Mouse (Mus musculus) cortical plate, adult 2 months (tissue): Measurements from ENCODE around the gene Sft2d1. TPM values are rescaled to one million over a fixed set of nuclear protein-coding genes. Genes with fewer than 3 reads are reported as not detected.

ENCODE experiments used
- H3K27ac ChIP-seq: fragments of 200-500 bp; 2 replicates; pipeline ENCODE4 v1.5.1; 2012; ENCODE audit warnings: low read length, control low read depth, inconsistent platforms; ENCODE audit not compliant: insufficient read depth
- H3K4me1 ChIP-seq: fragments of 200-500 bp; 2 replicates; pipeline ENCODE4 v1.6.1; 2011; ENCODE audit warnings: low read length; ENCODE audit not compliant: control insufficient read depth, insufficient read depth
- H3K4me3 ChIP-seq: fragments of 200-500 bp; 2 replicates; pipeline ENCODE4 v1.5.1; 2011; ENCODE audit warnings: mild to moderate bottlenecking, low read length, control low read depth; ENCODE audit not compliant: insufficient read depth
- CTCF ChIP-seq: fragments of 200-500 bp; IDR thresholded peaks from 2 replicates; pipeline ENCODE4 v1.5.1; 2011; ENCODE audit warnings: mild to moderate bottlenecking, control low read depth, low read length; ENCODE audit not compliant: insufficient read depth; ENCODE audit errors: extremely low read depth
- POLR2A ChIP-seq: fragments of 200-500 bp; IDR thresholded peaks from 2 replicates; pipeline ENCODE4 v1.6.1; 2011; ENCODE audit warnings: mild to moderate bottlenecking, low read length, control low read depth; ENCODE audit not compliant: insufficient read depth; ENCODE audit errors: extremely low read depth
- polyA plus RNA-seq: library from polyadenylated mRNA; depleted of rRNA; stranded (reverse); fragments of >200 nt; gene quantifications from 2 replicates; pipeline ENCODE4 v1.2.3, GENCODE M21; 2012; rRNA removed

Sft2d1 gene
- polyA plus RNA-seq, 1 experiment: 124 TPM

DNA sequence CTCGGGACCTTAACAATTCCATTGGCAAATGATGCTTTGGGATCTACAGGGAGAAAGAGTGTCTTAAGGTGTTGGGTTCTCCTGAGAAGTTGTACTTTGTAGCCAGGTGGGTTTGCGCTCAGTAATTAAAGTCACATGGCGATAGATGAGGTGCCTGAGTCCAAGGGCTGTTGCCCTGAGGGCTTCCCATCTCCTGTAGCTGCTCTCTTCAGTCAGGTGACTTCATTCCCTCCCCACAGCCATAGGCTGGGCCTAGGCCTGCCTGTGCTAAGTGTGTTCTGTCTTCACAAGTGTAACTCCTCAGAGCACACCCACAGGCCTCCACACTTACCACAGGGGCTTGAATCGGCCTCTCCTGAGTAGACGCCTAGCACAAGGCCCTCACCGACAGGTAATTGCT is 46.6 kb downstream of the Sft2d1 start:
- no peak for TF ChIP-seq POLR2A
- TF ChIP-seq CTCF: no peak
- no peak overlapping the region for H3K4me3 ChIP-seq
- no peaks in the 10 kb centered on the region for H3K4me1 ChIP-seq
- H3K27ac ChIP-seq: no peak overlapping the region

DNA sequence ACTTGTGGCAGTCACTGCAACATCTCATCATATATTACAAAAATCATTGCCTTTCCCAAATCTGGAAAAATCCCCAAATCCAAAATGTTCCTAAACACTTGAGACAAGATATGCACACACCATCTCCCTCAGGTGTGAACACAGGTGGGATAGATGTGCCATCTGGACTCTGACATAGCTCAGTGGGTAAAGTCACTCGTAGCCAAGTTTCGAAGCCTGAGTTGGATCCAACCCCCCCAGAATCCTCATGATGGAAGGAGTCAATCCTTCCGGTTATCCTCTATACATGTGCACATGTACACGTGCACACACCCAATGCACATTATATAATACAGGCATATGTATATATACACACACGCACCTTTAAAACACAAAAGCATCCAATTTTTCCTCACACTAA is 50.0 kb downstream of the Sft2d1 start:
- no peak for TF ChIP-seq CTCF
- TF ChIP-seq POLR2A: no peak
- H3K4me3 ChIP-seq: no peak overlapping the region
- no peak overlapping the region for H3K27ac ChIP-seq
- no peaks in the 10 kb centered on the region for H3K4me1 ChIP-seq

DNA sequence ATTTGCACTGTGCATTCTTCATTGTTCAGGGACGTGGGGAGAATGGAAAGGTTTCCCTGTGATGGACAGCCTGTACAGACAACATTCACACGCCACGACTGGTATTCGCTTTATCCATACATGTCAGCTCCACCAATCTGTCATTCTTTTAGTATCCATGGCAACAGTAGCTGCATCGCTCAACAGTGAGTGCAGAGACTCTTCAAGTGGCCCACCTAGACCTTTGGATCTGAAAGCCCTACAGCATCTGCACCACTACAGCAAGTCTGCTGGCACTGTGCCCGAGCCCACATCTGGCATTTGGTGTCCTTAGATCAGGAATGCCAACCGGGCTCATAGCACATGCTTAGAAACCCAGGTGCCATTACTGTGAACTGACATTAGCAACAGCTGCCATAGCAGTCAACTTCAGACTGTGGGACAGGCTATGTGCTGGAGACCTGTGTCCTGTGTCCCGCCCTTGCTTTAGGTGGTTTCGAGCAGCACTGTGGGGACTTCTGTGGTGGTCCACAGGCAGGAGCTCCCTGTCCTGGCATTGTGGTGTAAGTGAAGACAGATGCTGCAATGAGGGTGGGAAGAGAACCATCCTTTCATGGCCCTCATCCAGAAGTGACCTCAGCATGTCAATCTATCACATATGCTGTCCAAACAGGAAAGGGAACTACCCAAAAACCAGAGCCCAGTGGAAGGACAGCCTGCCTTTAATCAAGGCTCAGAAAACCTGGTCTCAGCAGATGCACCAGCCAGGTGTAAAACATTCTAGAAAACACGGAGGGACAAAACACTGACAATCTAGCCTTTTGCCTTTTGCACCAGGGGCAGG is 50.6 kb downstream of the Sft2d1 start:
- Histone ChIP-seq H3K27ac (no peak overlapping the region), H3K4me1 (no peaks in the 10 kb centered on the region), H3K4me3 (no peak overlapping the region)
- TF ChIP-seq POLR2A (no peak), CTCF (no peak)

DNA sequence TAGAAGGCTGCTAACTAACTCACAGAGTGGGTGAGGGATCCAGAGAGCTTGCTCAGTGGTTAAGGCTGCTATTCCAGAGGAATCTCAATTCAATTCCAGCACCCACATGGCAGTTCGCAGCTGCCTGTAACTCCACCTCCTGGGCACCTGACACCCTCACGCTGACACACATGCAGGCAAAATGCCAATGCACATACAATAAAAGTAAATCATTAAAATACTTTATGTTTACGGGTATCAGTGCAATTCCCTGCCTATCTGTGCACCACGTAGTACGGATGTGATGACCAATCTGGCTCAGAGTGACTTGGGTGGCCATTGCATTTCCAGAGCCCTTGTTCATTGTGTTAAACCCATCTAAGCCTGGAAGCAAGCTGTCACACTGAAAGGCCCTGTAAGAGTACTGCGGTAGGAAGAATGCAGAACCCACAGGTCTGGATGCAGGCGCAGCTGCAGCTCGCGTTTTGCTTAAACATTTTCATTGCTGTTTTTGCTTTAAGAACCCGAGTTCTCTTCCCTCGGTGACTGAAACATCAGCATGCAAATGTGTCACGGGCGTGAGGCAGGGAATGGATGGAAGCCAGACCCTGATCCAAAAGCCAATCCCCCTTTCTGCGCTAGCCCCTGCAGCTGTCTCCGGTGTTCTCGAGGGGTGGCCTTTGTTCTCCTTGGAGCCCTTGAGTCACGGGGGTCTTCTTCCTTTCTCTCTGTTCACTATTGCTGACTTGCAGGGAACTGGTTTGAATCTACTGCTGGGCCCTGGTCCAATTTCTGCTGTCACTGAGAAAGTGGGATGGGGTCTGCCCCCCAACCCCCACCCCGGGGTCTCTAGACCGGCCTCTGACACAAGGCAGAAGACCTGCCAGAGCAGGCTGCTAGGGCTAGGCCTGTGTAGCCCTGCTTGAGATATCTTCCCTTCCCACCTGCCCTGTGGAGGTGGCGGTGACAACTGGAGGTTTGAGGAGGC is 56.9 kb downstream of the Sft2d1 start:
- Histone ChIP-seq H3K4me1 (peaks cover 11% of the 10 kb centered on the region), H3K4me3 (no peak overlapping the region), H3K27ac (peak overlapping the region; percentile 89)
- TF ChIP-seq CTCF (no peak), POLR2A (no peak)

DNA sequence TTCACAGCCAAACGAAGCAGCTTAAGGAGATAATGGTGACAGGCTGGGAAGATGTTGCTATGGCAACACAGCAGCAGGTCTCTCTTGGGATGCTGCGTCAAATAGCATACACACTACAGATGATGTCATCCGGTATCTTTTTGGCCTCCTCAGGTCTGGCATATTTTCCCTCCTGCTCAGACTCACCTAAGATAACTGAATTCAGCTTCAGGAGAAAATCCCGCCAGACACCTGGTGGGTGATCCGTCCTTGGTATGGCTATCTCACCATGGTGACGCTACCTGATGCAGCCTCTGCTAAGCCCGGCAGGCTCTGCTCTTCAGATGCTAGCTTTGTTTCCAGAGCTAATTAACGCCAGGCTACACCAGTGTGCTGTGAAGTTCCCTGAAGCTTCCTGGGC is 57.7 kb downstream of the Sft2d1 start:
- H3K4me1 ChIP-seq: peaks cover 11% of the 10 kb centered on the region
- H3K27ac ChIP-seq: peak overlapping the region; percentile 58
- no peak overlapping the region for H3K4me3 ChIP-seq
- no peak for TF ChIP-seq POLR2A
- TF ChIP-seq CTCF: no peak

DNA sequence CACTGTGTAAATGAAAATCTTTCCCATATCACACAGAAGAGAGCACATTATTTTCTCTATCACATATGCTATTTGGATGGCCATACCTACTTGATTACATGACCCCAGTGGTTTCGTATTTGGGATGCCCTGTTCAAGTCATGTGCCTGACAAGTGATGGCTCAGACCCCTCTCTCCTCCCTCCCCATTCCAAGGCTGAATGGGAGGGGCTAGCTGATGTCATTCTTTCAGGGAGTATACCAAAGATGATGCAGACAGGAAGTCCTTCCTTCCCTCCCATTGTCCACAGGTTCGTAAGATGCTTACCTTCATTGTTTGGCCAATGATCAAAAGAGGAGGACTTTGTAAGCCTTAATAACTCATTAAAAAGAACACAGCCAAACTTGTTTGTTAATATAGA is 58.3 kb downstream of the Sft2d1 start:
- Histone ChIP-seq H3K4me1 (peaks cover 11% of the 10 kb centered on the region), H3K27ac (no peak overlapping the region), H3K4me3 (no peak overlapping the region)
- TF ChIP-seq POLR2A (no peak), CTCF (no peak)

DNA sequence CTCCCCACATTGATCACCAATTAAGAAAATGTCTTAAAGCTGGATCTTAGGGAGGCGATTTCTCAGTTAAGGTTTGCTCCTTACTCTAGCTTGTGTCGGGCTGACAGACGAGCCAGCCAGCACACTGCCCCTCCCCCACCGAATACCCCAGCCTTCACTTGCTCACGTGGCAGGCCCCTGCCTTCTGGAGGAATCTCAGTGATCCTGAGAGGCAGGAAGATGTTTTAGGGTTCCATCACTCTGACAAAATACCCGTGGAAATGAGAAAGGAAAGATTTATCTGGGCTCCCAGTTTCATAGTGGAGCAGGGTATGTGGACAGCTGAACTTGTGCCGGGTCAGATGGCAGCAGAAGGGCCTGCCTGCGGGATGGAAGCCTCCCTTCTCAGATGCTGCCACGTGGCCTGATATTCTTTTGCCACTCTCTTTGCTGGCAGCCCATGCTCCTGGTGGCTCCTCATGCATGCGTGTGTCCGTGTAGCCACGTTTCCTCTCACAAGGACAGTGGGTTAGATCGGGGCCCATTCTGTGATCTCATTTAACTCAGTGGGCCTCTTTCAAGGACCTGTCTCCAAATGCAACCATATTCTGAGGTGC is 59.8 kb downstream of the Sft2d1 start:
- peak overlapping the region; percentile 13; the same call in 1 of the 2 replicates for H3K27ac ChIP-seq
- H3K4me1 ChIP-seq: peaks cover 11% of the 10 kb centered on the region
- TF ChIP-seq CTCF: no peak
- TF ChIP-seq POLR2A: no peak

DNA sequence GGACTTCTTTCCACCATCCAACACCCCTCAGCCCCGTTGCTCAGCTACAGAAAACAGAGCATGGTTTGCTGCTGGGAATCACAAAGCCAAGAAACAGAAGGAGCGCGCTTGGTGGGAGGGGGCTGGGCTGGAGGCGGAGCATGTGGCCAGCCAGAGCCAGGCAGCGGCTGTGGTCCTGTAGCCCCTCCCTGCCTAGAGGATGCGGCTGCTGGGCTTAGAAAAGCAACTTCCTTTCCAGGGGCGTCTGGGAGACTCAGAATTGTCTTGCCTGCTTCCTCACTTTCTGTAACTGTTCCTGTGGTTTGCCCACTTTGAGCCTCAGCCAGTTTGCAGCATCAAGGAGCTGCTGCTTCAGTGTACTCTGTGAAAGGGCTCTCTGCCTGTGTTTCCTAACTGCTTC is 60.9 kb downstream of the Sft2d1 start:
- Histone ChIP-seq H3K4me3 (no peak overlapping the region), H3K4me1 (peaks cover 11% of the 10 kb centered on the region), H3K27ac (peak overlapping the region; percentile 87)
- peak; percentile 42; the same call in 1 of the 2 replicates for TF ChIP-seq POLR2A
- TF ChIP-seq CTCF: no peak

More for the DNA sequence above, 59.8 kb downstream of the Sft2d1 start:
- no peak overlapping the region for H3K4me3 ChIP-seq

DNA sequence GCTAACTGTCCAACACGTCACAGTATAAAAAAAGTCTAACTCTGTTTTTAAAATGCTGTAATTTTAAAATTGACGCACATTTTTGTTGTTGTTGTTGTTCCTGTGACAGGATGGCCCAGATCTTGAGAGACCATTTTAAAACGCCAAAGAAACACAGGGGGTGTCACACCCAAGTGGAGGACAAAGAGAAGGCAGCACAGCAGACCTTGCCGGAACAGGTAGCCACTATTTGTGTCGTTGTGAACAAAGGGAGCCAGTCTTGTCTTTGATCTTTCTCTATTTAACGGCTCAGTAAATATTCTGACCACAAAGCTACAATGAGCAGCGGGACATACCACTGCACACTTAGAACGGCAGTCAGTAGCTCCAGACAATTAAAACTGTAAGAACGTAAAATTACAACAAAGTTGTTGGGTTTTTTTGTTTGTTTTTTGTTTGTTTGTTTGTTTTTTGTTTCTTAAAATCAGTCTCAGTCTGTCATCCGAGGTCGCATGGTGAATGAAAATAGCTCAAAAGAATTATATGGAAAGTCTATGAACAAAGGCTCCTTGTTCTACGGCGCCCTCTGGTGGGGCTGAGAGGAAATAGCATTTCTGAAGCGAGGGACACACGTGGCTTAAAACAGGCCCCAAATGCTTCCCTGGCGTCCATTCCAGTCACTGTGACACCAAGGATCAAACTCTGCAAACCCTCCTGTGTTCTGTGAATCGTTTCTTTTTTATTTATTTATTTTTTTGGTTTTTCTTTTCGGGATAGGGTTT is 61.6 kb downstream of the Sft2d1 start:
- Histone ChIP-seq H3K4me3 (0 out of 2 replicates have a peak overlapping the region, but pooled peaks have one; percentile 4), H3K4me1 (peaks cover 10% of the 10 kb centered on the region), H3K27ac (peak overlapping the region; percentile 87)
- TF ChIP-seq POLR2A: no peak
- TF ChIP-seq CTCF: peak; percentile 86

Other genes starting within 250 kb of the Sft2d1 start
- 0.71 and 1.1 TPM in 2 replicates for gene Gm49673, start 163.3 kb upstream of the Sft2d1 start, polyA plus RNA-seq
- 15.6 and 17.0 TPM in 2 replicates for gene Rnaset2a, start 163.0 kb upstream of the Sft2d1 start, polyA plus RNA-seq
- 14.4 and 14.8 TPM in 2 replicates for gene Fgfr1op, start 145.6 kb upstream of the Sft2d1 start, polyA plus RNA-seq
- 0.42 TPM in 1 of 2 replicates, not detected in the other for gene Ccr6, start 75.1 kb upstream of the Sft2d1 start, polyA plus RNA-seq
- gene Mpc1, start 28.2 kb upstream of the Sft2d1 start, polyA plus RNA-seq: 398 and 433 TPM in 2 replicates
- gene Prr18, start 26.4 kb downstream of the Sft2d1 start, polyA plus RNA-seq: 34.3 and 40.8 TPM in 2 replicates
- gene T2, start 44.9 kb downstream of the Sft2d1 start, polyA plus RNA-seq: 0.83 and 1.2 TPM in 2 replicates
- gene T, start 123.3 kb downstream of the Sft2d1 start, polyA plus RNA-seq: 0.10 and 0.11 TPM in 2 replicates
- gene Pde10a, start 214.3 kb downstream of the Sft2d1 start, polyA plus RNA-seq: 24.0 and 71.9 TPM in 2 replicates